Mouse (Mus musculus) G1E (cell line): Measurements from ENCODE around the gene Psmb5. TPM values are rescaled to one million over a fixed set of nuclear protein-coding genes. Genes with fewer than 3 reads are reported as not detected.

Source experiments
- ATAC-seq: 2 replicates; pipeline ENCODE4 v1.8.0; 2016; ENCODE audit warnings: mild to moderate bottlenecking; ENCODE audit not compliant: insufficient number of reproducible peaks, poor library complexity, low FRiP score, severe bottlenecking; ENCODE audit errors: extremely low read depth
- DNase-seq: peaks from one replicate; pipeline ENCODE4 v3.0.0; 2012; ENCODE audit warnings: low spot score
- H3K27me3 ChIP-seq: 2 replicates; pipeline ENCODE4 v1.6.1; 2012; ENCODE audit warnings: mild to moderate bottlenecking, low read length, inconsistent platforms; ENCODE audit not compliant: insufficient read depth
- H3K36me3 ChIP-seq: replicated peaks from 2 replicates; pipeline ENCODE3; 2012; ENCODE audit warnings: mild to moderate bottlenecking, inconsistent platforms
- H3K4me1 ChIP-seq: 2 replicates; pipeline ENCODE4 v1.6.1; 2012; ENCODE audit warnings: low read depth, low read length, inconsistent platforms, mixed read lengths; ENCODE audit not compliant: insufficient read depth
- H3K4me3 ChIP-seq: 2 replicates; pipeline ENCODE4 v1.5.1; 2012; ENCODE audit warnings: low read depth, mild to moderate bottlenecking, inconsistent platforms, low read length, moderate library complexity, mixed read lengths
- H3K9me3 ChIP-seq: replicated peaks from 2 replicates; pipeline ENCODE4 v1.6.1; 2012; ENCODE audit warnings: inconsistent platforms
- CTCF ChIP-seq: IDR thresholded peaks from 2 replicates; pipeline ENCODE4 v1.5.1; 2012; ENCODE audit warnings: low read depth, low read length, inconsistent platforms, mixed read lengths
- GATA1 ChIP-seq: IDR thresholded peaks from 2 replicates; pipeline ENCODE4 v1.6.1; 2012; ENCODE audit warnings: borderline replicate concordance, low read length, inconsistent platforms, mixed read lengths
- GATA2 ChIP-seq: IDR thresholded peaks from 2 replicates; pipeline ENCODE4 v1.6.1; 2012; ENCODE audit warnings: low read depth, low read length, inconsistent platforms, borderline replicate concordance
- POLR2AphosphoS5 ChIP-seq: IDR thresholded peaks from 2 replicates; pipeline ENCODE4 v1.6.1; 2012; ENCODE audit warnings: low read depth, low read length, inconsistent platforms; ENCODE audit not compliant: insufficient replicate concordance
- TAL1 ChIP-seq: conservative IDR thresholded peaks from 2 replicates; pipeline ENCODE4 v1.6.1; 2012; ENCODE audit warnings: low read depth, low read length, inconsistent platforms, mixed read lengths
- polyA plus RNA-seq: library from polyadenylated mRNA; stranded (reverse); fragments of >175 nt; gene quantifications from 2 replicates; pipeline ENCODE4 v1.2.3, GENCODE M21; 2012
- total RNA-seq, 2 experiments: library from RNA; stranded (forward) in 1 of 2; stranded (reverse) in 1 of 2; fragments of 200-1000 nt in 1 of 2; fragments of >200 nt in 1 of 2; fragmentation: Nextera tagmentation in 1 of 2; gene quantifications; 2 replicates each; pipeline ENCODE4 v1.2.3; 2014 to 2017

Psmb5 gene
- total RNA-seq (2014; fragmentation: Nextera tagmentation) (26.5 and 32.1 TPM in 2 replicates), total RNA-seq (2017) (50.8 and 56.8 TPM in 2 replicates), polyA plus RNA-seq (149 and 159 TPM in 2 replicates)

DNA sequence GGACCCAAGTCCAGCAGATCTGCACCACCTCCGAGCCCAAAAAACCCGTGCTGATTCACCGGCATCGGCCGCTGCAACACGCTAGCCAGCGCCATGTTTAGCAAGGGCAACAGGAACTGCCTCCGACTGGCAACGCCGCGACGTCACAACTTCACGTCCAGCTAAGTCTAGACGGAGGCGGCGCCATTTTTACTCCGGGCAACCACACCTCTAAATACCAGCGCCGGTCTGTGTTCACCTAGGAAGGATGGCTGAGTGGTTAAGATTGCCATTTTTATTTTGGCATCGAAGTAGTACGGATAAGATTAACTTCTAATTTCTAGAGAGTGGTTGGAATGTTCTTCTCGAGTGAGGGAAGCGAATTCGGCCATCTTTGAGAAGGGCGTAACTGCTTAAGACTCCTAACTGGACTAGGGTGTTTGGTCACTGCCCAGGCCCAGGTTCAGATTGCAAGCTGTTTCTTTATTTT is at the start of gene Psmb5:
Gene Psmb5 (minus strand): TSS at position 126 of the 469 bp plus-strand sequence.
- Histone ChIP-seq H3K9me3 (no peaks in the 10 kb centered on the region; the same call in 1 of the 2 replicates), H3K36me3 (peaks cover 28% of the 10 kb centered on the region), H3K4me1 (peaks cover 22% of the 10 kb centered on the region), H3K27me3 (no peaks in the 10 kb centered on the region), H3K4me3 (peak within 1 kb of the TSS; percentile 77)
- TF ChIP-seq POLR2AphosphoS5: no peak
- no peak for TF ChIP-seq GATA1
- TF ChIP-seq GATA2: no peak
- TF ChIP-seq TAL1: no peak
- TF ChIP-seq CTCF: no peak
- DNase-seq (no peak), ATAC-seq (peak; percentile 84)

DNA sequence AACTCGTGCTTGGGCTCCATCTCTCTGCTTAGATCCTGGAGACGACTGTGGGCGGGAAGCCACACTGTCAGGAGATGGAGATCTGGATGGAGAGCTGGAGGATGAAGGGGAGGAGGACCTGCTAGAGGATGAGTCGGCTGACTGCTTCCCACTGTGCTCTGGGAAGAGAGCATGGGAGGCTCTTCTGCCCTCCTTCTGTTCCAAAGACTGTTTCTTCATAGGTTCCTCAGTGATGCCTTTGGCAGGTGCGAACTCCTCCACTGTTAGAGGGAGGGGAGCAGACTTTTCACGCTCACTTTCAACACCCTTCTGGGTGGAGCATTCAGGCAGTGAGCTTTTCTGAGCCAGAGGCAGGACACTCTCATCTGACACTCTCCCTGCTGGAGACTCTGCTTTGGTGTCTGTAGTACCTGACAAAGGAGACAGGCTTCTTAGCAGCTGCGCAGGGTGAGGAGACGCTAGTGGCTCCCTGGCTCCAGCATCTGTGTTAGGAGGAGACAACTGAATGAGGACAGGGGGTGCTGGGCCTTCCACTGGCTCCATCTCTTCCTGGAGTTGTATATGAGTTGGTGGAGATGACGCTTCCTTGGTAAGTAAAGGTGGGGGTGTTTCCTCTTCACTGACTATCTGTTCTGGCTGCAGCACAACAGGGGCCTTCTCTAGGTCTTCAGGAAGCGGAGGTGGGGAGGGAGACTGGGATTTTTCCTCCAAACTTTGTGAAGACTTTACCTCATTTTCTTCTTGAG is 46.8 kb upstream of the Psmb5 start:
- no peak for TF ChIP-seq POLR2AphosphoS5
- no peak for TF ChIP-seq GATA1
- no peak for TF ChIP-seq GATA2
- no peak for TF ChIP-seq TAL1
- no peak for TF ChIP-seq CTCF
- DNase-seq: no peak
- no peak overlapping the region for H3K4me3 ChIP-seq
- H3K27me3 ChIP-seq: no peaks in the 10 kb centered on the region
- ATAC-seq: no peak
- H3K36me3 ChIP-seq: peaks cover 95% of the 10 kb centered on the region
- H3K4me1 ChIP-seq: no peaks in the 10 kb centered on the region
- H3K9me3 ChIP-seq: no peaks in the 10 kb centered on the region

DNA sequence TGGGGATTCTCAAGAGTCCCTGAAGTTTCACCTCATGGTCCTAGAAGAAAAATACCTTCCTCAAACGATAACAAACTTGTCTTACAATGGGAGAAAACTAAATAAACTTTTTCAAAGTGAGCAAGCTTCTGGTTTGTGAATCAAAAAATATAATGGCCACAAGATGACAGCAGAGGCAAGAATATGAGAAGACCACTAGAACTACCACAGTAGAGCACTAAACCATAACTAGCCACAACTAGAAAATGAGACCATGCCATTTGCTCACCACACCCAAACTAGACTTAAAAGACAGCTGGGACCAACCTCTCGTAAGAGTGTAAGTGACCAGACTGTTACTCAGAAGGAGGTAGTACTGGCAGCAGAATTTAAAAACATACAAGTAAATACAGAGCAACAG is 42.2 kb upstream of the Psmb5 start:
- Histone ChIP-seq H3K4me1 (0 out of 2 replicates have a peak, but pooled peaks cover 2% of the 10 kb centered on the region), H3K36me3 (peaks cover 95% of the 10 kb centered on the region), H3K4me3 (no peak overlapping the region), H3K27me3 (no peaks in the 10 kb centered on the region), H3K9me3 (no peaks in the 10 kb centered on the region)
- DNase-seq (no peak), ATAC-seq (no peak)
- TF ChIP-seq GATA2 (no peak), CTCF (0 out of 2 replicates have a peak, but pooled peaks have one; percentile 9)

DNA sequence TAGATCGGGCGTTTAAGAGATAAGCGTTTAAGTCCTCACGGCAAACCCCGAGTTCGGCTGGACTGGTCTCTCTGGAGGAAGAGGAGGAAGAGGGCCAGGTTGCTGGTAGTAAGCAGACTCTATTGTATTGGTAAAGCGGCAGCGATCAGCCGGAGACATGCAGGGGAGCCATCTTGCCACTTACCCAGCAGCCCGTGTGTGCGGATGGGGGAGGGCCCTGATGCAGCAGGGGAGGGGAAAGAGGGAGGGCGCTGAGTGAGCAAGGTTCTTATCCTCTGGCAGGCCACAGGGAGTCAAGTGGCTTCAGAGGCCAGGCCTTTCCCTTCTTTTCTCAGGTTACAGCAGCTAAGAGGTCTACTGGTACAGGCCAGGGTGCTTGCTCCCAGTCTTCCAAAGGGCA is 35.7 kb upstream of the Psmb5 start:
- TF ChIP-seq POLR2AphosphoS5 (no peak), GATA2 (no peak)
- Histone ChIP-seq H3K4me3 (peak overlapping the region; percentile 74), H3K36me3 (peaks cover 86% of the 10 kb centered on the region), H3K4me1 (peaks cover 52% of the 10 kb centered on the region), H3K27me3 (no peaks in the 10 kb centered on the region), H3K9me3 (no peaks in the 10 kb centered on the region)
- DNase-seq (peak; percentile 83), ATAC-seq (peak; percentile 95)

DNA sequence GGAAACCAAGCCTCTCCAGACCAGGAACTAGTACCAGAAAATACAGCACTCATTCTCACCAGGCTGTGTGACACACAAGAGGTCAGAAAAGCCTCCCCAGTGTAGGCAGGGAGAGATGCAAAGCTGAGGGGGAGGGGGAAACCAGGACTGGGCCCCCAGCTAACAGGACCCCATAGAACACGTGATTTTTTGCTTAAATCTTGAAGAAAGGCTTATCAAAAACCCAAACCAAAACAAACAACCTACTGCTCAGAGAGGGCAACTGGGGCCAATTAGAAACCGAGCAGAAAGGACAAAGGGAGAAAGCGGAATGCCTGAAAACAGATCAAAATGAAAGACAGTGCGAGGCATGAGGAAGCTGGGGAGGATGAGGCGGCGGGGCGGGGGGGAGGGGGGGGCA is 35.0 kb upstream of the Psmb5 start:
- peak overlapping the region; percentile 74 for H3K4me3 ChIP-seq
- TF ChIP-seq GATA2 (no peak), GATA1 (no peak), TAL1 (no peak), CTCF (no peak), POLR2AphosphoS5 (no peak)

DNA sequence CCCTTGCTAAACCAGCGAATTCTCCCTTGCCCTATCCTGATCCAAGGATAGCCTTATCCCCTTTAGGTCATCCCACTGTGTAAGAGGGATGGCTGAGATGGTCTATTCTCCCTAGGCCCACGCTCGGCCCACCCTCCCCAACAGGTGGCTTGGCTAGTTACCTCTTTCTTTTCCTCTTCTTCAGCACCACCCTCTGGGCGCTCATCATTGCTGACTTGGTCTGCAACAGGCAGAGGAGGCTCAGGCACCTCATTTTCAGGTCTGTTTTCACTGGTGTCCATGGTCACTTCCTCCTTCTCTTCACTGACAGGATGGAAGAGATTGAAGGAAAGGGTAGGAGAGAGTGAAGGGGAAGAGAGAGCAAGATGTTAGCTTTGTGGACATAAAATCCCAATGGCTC is 33.7 kb upstream of the Psmb5 start:
- Histone ChIP-seq H3K4me3 (no peak overlapping the region; the same call in 1 of the 2 replicates), H3K9me3 (no peaks in the 10 kb centered on the region), H3K27me3 (no peaks in the 10 kb centered on the region; the same call in 1 of the 2 replicates), H3K4me1 (peaks cover 68% of the 10 kb centered on the region), H3K36me3 (peaks cover 86% of the 10 kb centered on the region)
- TF ChIP-seq TAL1 (no peak), GATA2 (no peak), CTCF (no peak), POLR2AphosphoS5 (no peak), GATA1 (no peak)
- DNase-seq (no peak), ATAC-seq (no peak)

More for the DNA sequence above, 35.0 kb upstream of the Psmb5 start:
- Histone ChIP-seq H3K36me3 (peaks cover 86% of the 10 kb centered on the region), H3K27me3 (no peaks in the 10 kb centered on the region), H3K4me1 (peaks cover 59% of the 10 kb centered on the region), H3K9me3 (no peaks in the 10 kb centered on the region)
- DNase-seq: no peak
- ATAC-seq: no peak
